ENCODE assay signal across 9 mouse cellular contexts in genomic region chr7:4479674-4480073, GRCm38 (mm10). TPM values are rescaled to one million over a fixed set of nuclear protein-coding genes. Genes with fewer than 3 reads are reported as not detected.
DNase-seq lines count a peak whose midpoint lies in the region; ATAC-seq and TF ChIP-seq lines count a peak whose summit lies in the region.
"Had no signal": no experiment of that assay in that cellular context is flagged by ENCODE, and none has a peak within 500 bp of the region (broad histone marks: within the 10 kb centered on the region; RNA-seq: fewer than 3 reads in every experiment).

No protein-coding gene starts in this region.

- H3K4me1 ChIP-seq in liver, adult 2 months (ENCODE audit: control insufficient read depth, insufficient read depth, low read length), result no peaks in the 10 kb centered on the region
- no peaks in the 10 kb centered on the region; the same call in 1 of the 2 replicates for H3K4me1 ChIP-seq in liver, embryonic 11.5 days (replicated peaks; ENCODE audit: control insufficient read depth, insufficient read depth, low read length)
- H3K4me1 ChIP-seq in embryonic facial prominence, embryonic 15.5 days, result peaks cover 18% of the 10 kb centered on the region
- H3K4me1 ChIP-seq in kidney, embryonic 16.5 days (ENCODE audit: insufficient read depth, low read length), result peaks cover 24% of the 10 kb centered on the region

- no peaks in the 10 kb centered on the region for H3K27me3 ChIP-seq in liver, adult 2 months (ENCODE audit: control insufficient read depth, insufficient read depth, low read length)
- H3K27me3 ChIP-seq in liver, embryonic 11.5 days (replicated peaks; ENCODE audit: control insufficient read depth, insufficient read depth, low read length), result peaks cover 29% of the 10 kb centered on the region
- H3K27me3 ChIP-seq in embryonic facial prominence, embryonic 15.5 days, result peaks cover 7% of the 10 kb centered on the region; the same call in 1 of the 2 replicates
- peaks cover 4% of the 10 kb centered on the region; the same call in 1 of the 2 replicates for H3K27me3 ChIP-seq in kidney, embryonic 16.5 days (ENCODE audit: insufficient read depth, low read length)

- no peak overlapping the region for H3K4me2 ChIP-seq in liver, embryonic 11.5 days
- H3K4me2 ChIP-seq in embryonic facial prominence, embryonic 15.5 days (replicated peaks), result no peak overlapping the region
- H3K4me2 ChIP-seq in kidney, embryonic 16.5 days (replicated peaks; ENCODE audit: low read depth, low read length), result no peak overlapping the region

- H3K9me3 ChIP-seq in liver, embryonic 11.5 days (ENCODE audit: control insufficient read depth, low read length), result no peaks in the 10 kb centered on the region
- H3K9me3 ChIP-seq in embryonic facial prominence, embryonic 15.5 days (replicated peaks), result no peaks in the 10 kb centered on the region
- no peaks in the 10 kb centered on the region for H3K9me3 ChIP-seq in kidney, embryonic 16.5 days (ENCODE audit: low read length)
- H3K9me3 ChIP-seq: neural tube, embryonic 12.5 days had no signal

- H3K27ac ChIP-seq in liver, adult 2 months (replicated peaks; ENCODE audit: insufficient read depth, low read depth, low read length), result no peak overlapping the region
- no peak overlapping the region for H3K27ac ChIP-seq in liver, embryonic 11.5 days (ENCODE audit: low read depth, low read length)
- H3K27ac ChIP-seq in embryonic facial prominence, embryonic 15.5 days (replicated peaks), result no peak overlapping the region
- no peak overlapping the region for H3K27ac ChIP-seq in kidney, embryonic 16.5 days (ENCODE audit: low read length)
- H3K27ac ChIP-seq: neural tube, embryonic 12.5 days had no signal

- DNase-seq in liver, adult 2 months (ENCODE audit: extremely low read depth, low read depth, low spot score), result peak; percentile 16
- no peak for DNase-seq in liver, embryonic 11.5 days (ENCODE audit: low spot score)
- DNase-seq in T-cell, adult 2 months (ENCODE audit: low spot score), result peak; percentile 43
- no peak for DNase-seq in gastrocnemius, postnatal 4 days (ENCODE audit: low spot score in 2 of 2)
- no peak for DNase-seq in layer of hippocampus, postnatal 36 days

- WGBS in liver, adult 2 months, result 55% methylated on average over 6 of the region's 6 CpGs
- 31% methylated on average over 6 of the region's 6 CpGs for WGBS in liver, embryonic 11.5 days
- WGBS in embryonic facial prominence, embryonic 15.5 days, result 30% methylated on average over 6 of the region's 6 CpGs
- WGBS in kidney, embryonic 16.5 days, result 25% methylated on average over 6 of the region's 6 CpGs

- H3K9ac ChIP-seq in liver, adult 2 months (ENCODE audit: low read depth, low read length), result no peak overlapping the region
- H3K9ac ChIP-seq in liver, embryonic 11.5 days (ENCODE audit: low read depth, low read length), result no peak overlapping the region
- 0 out of 2 replicates have a peak overlapping the region, but pooled peaks have one; percentile 1 for H3K9ac ChIP-seq in embryonic facial prominence, embryonic 15.5 days
- 0 out of 2 replicates have a peak overlapping the region, but pooled peaks have one; percentile 12 for H3K9ac ChIP-seq in kidney, embryonic 16.5 days (replicated peaks; ENCODE audit: low read length)

- H3K36me3 ChIP-seq in liver, adult 2 months (ENCODE audit: control insufficient read depth, insufficient read depth, low read length), result peaks cover 9% of the 10 kb centered on the region; the same call in 1 of the 2 replicates
- H3K36me3 ChIP-seq in liver, embryonic 11.5 days (ENCODE audit: control insufficient read depth, insufficient read depth, low read length), result peaks cover 29% of the 10 kb centered on the region
- H3K36me3 ChIP-seq in embryonic facial prominence, embryonic 15.5 days, result peaks cover 39% of the 10 kb centered on the region
- peaks cover 30% of the 10 kb centered on the region for H3K36me3 ChIP-seq in kidney, embryonic 16.5 days (ENCODE audit: insufficient read depth, low read length)

- H3K79me2 ChIP-seq in liver, adult 2 months (ENCODE audit: control insufficient read depth, insufficient read depth, low read length), result no peaks in the 10 kb centered on the region

- no peak for ATAC-seq in liver, embryonic 11.5 days (replicated peaks; ENCODE audit: low FRiP score)
- no peak for ATAC-seq in embryonic facial prominence, embryonic 15.5 days (ENCODE audit: insufficient number of reproducible peaks, low FRiP score, low TSS enrichment, low read depth)
- ATAC-seq in kidney, embryonic 16.5 days (ENCODE audit: low FRiP score, low TSS enrichment), result no peak
- ATAC-seq in monocyte, adult 5-6 weeks (replicated peaks; ENCODE audit: insufficient number of reproducible peaks, low FRiP score, low TSS enrichment, poor library complexity, severe bottlenecking), result peak; percentile 40

- no peak overlapping the region for H3K4me3 ChIP-seq in liver, adult 2 months (ENCODE audit: insufficient read depth, low read depth, low read length)
- H3K4me3 ChIP-seq in liver, embryonic 11.5 days (ENCODE audit: low read depth, low read length), result no peak overlapping the region
- H3K4me3 ChIP-seq in embryonic facial prominence, embryonic 15.5 days (replicated peaks), result no peak overlapping the region
- H3K4me3 ChIP-seq in kidney, embryonic 16.5 days (ENCODE audit: low read length), result no peak overlapping the region

- TF ChIP-seq CTCF in liver, adult 2 months (IDR thresholded peaks at IDR 0.05; ENCODE audit: low read depth, low read length), result peak; percentile 60; the same call in 1 of the 2 replicates

- no peak for TF ChIP-seq POLR2A in liver, adult 2 months (IDR thresholded peaks at IDR 0.05; ENCODE audit: extremely low read depth, insufficient read depth, low read length)

RNA-seq across cellular contexts. Expression of gene Eps8l1, which starts 19.2 kb away (rescaled TPM):
- 2.9 and 6.5 TPM in 2 replicates for total RNA-seq in liver, adult 2 months (2014; rRNA removed)
- polyA plus RNA-seq in liver, adult 2 months (2012; rRNA removed), result 0.05 and 1.4 TPM in 2 replicates
- 2.0 and 2.6 TPM in 2 replicates for polyA plus RNA-seq in liver, embryonic 11.5 days (2014; fragmentation: Nextera tagmentation; extraction: Ambion mirVana)
- polyA plus RNA-seq in embryonic facial prominence, embryonic 15.5 days (2015; fragmentation: Nextera tagmentation; extraction: Ambion mirVana), result 13.6 and 17.6 TPM in 2 replicates
- polyA plus RNA-seq in kidney, embryonic 16.5 days (2015; fragmentation: Nextera tagmentation; extraction: Ambion mirVana), result 8.8 and 10.1 TPM in 2 replicates
- 15.0 to 52.1 TPM (median 27.4 TPM) in 3 replicates for total RNA-seq in monocyte, adult 5-6 weeks (2017)
- 1 to 10 TPM; 2.4 to 5.1 TPM for total RNA-seq in gastrocnemius, postnatal 4 days (2021)
- total RNA-seq in layer of hippocampus, postnatal 36 days (2021), result 1 to 10 TPM; 4.3 to 5.4 TPM

RNA-seq across cellular contexts. Expression of gene Ppp1r12c, which starts 21.8 kb away (rescaled TPM):
- total RNA-seq in liver, adult 2 months (2014; rRNA removed), result 21.2 and 21.8 TPM in 2 replicates
- 13.4 and 22.2 TPM in 2 replicates for polyA plus RNA-seq in liver, adult 2 months (2012; rRNA removed)
- 46.2 and 48.0 TPM in 2 replicates for polyA plus RNA-seq in liver, embryonic 11.5 days (2014; fragmentation: Nextera tagmentation; extraction: Ambion mirVana)
- polyA plus RNA-seq in embryonic facial prominence, embryonic 15.5 days (2015; fragmentation: Nextera tagmentation; extraction: Ambion mirVana), result 52.5 and 57.2 TPM in 2 replicates
- polyA plus RNA-seq in kidney, embryonic 16.5 days (2015; fragmentation: Nextera tagmentation; extraction: Ambion mirVana), result 22.1 and 31.6 TPM in 2 replicates
- 272 to 296 TPM (median 283 TPM) in 3 replicates for total RNA-seq in monocyte, adult 5-6 weeks (2017)
- 10 to 100 TPM; 63.9 to 81.6 TPM for total RNA-seq in gastrocnemius, postnatal 4 days (2021)
- 100 to 1,000 TPM; 146 to 164 TPM for total RNA-seq in layer of hippocampus, postnatal 36 days (2021)

RNA-seq across cellular contexts. Expression of gene Rdh13, which starts 34.2 kb away (rescaled TPM):
- total RNA-seq in liver, adult 2 months (2014; rRNA removed), result 5.5 and 6.5 TPM in 2 replicates
- polyA plus RNA-seq in liver, adult 2 months (2012; rRNA removed), result 6.5 and 6.8 TPM in 2 replicates
- polyA plus RNA-seq in liver, embryonic 11.5 days (2014; fragmentation: Nextera tagmentation; extraction: Ambion mirVana), result 17.4 and 18.2 TPM in 2 replicates
- polyA plus RNA-seq in embryonic facial prominence, embryonic 15.5 days (2015; fragmentation: Nextera tagmentation; extraction: Ambion mirVana), result 24.4 and 25.3 TPM in 2 replicates
- polyA plus RNA-seq in kidney, embryonic 16.5 days (2015; fragmentation: Nextera tagmentation; extraction: Ambion mirVana), result 34.4 and 34.5 TPM in 2 replicates
- 2.8 to 5.5 TPM (median 5.2 TPM) in 3 replicates for total RNA-seq in monocyte, adult 5-6 weeks (2017)
- total RNA-seq in gastrocnemius, postnatal 4 days (2021), result 10 to 100 TPM; 18.0 to 20.7 TPM
- 10 to 100 TPM; 26.6 to 27.8 TPM for total RNA-seq in layer of hippocampus, postnatal 36 days (2021)

RNA-seq across cellular contexts. Expression of gene Tnnt1, which starts 36.5 kb away (rescaled TPM):
- total RNA-seq in liver, adult 2 months (2014; rRNA removed), result 1.2 and 2.9 TPM in 2 replicates
- 0.20 and 0.61 TPM in 2 replicates for polyA plus RNA-seq in liver, adult 2 months (2012; rRNA removed)
- polyA plus RNA-seq in liver, embryonic 11.5 days (2014; fragmentation: Nextera tagmentation; extraction: Ambion mirVana), result 25.1 and 27.7 TPM in 2 replicates
- 290 and 382 TPM in 2 replicates for polyA plus RNA-seq in embryonic facial prominence, embryonic 15.5 days (2015; fragmentation: Nextera tagmentation; extraction: Ambion mirVana)
- polyA plus RNA-seq in kidney, embryonic 16.5 days (2015; fragmentation: Nextera tagmentation; extraction: Ambion mirVana), result 20.9 and 21.6 TPM in 2 replicates
- not detected in 3 replicates for total RNA-seq in monocyte, adult 5-6 weeks (2017)
- 100 to 1,000 TPM; 466 to 479 TPM for total RNA-seq in gastrocnemius, postnatal 4 days (2021)
- 1 to 10 TPM; 1.1 to 4.2 TPM for total RNA-seq in layer of hippocampus, postnatal 36 days (2021)

RNA-seq across cellular contexts. Expression of gene Tnni3, which starts 44.4 kb away (rescaled TPM):
- 0.54 TPM in 1 of 2 replicates, not detected in the other for total RNA-seq in liver, adult 2 months (2014; rRNA removed)
- 0.76 and 0.82 TPM in 2 replicates for polyA plus RNA-seq in liver, adult 2 months (2012; rRNA removed)
- 8.9 and 17.0 TPM in 2 replicates for polyA plus RNA-seq in liver, embryonic 11.5 days (2014; fragmentation: Nextera tagmentation; extraction: Ambion mirVana)
- polyA plus RNA-seq in embryonic facial prominence, embryonic 15.5 days (2015; fragmentation: Nextera tagmentation; extraction: Ambion mirVana), result 5.1 and 5.9 TPM in 2 replicates
- polyA plus RNA-seq in kidney, embryonic 16.5 days (2015; fragmentation: Nextera tagmentation; extraction: Ambion mirVana), result 5.8 and 6.1 TPM in 2 replicates
- total RNA-seq in monocyte, adult 5-6 weeks (2017), result 6.1 to 6.3 TPM in 2 of 3 replicates, not detected in the other
- 1 to 10 TPM; 1.7 to 3.0 TPM for total RNA-seq in gastrocnemius, postnatal 4 days (2021)
- 1 to 10 TPM in 1 of 2 experiments, under 1 TPM in 1; 0.70 to 1.3 TPM for total RNA-seq in layer of hippocampus, postnatal 36 days (2021)

Comparison
In these comparisons a context has a peak if more than half of its experiments do, and no peak if none do; other contexts are left out.
1. DNase-seq: peak in liver, adult 2 months (single experiment) and T-cell, adult 2 months (single experiment); none in liver, embryonic 11.5 days (single experiment), gastrocnemius, postnatal 4 days (0 of 2) and layer of hippocampus, postnatal 36 days (0 of 2).
2. H3K9ac ChIP-seq: peak in embryonic facial prominence, embryonic 15.5 days (single experiment) and kidney, embryonic 16.5 days (single experiment); none in liver, adult 2 months (single experiment) and liver, embryonic 11.5 days (single experiment).